Mouse (Mus musculus) E14TG2a.4 (cell line): ENCODE data around the gene Rbm33.

Experiments
- H3K27me3 ChIP-seq: 2 replicates; pipeline ENCODE4 v1.6.1; 2014; ENCODE audit warnings: low read length, control low read depth; ENCODE audit not compliant: insufficient read depth
- H3K36me3 ChIP-seq: 2 replicates; pipeline ENCODE4 v1.6.1; 2014; ENCODE audit warnings: low read length, control low read depth; ENCODE audit not compliant: insufficient read depth
- H3K4me1 ChIP-seq: replicated peaks from 2 replicates; pipeline ENCODE4 v1.6.1; 2014; ENCODE audit warnings: low read depth, low read length, control low read depth
- H3K4me3 ChIP-seq: replicated peaks from 2 replicates; pipeline ENCODE4 v1.5.1; 2014; ENCODE audit warnings: mild to moderate bottlenecking, low read length
- H3K9me3 ChIP-seq: 2 replicates; pipeline ENCODE4 v1.6.1; 2014; ENCODE audit warnings: low read length, control low read depth
- CTCF ChIP-seq: conservative IDR thresholded peaks from 2 replicates; pipeline ENCODE4 v1.5.1; 2014; ENCODE audit warnings: low read length
- NANOG ChIP-seq: IDR thresholded peaks from 2 replicates; pipeline ENCODE4 v1.6.1; 2014; ENCODE audit warnings: borderline replicate concordance, low read length, mixed read lengths
- POU5F1 ChIP-seq: IDR thresholded peaks from 2 replicates; pipeline ENCODE4 v1.6.1; 2014; ENCODE audit warnings: low read length, borderline replicate concordance

The Rbm33 gene

DNA sequence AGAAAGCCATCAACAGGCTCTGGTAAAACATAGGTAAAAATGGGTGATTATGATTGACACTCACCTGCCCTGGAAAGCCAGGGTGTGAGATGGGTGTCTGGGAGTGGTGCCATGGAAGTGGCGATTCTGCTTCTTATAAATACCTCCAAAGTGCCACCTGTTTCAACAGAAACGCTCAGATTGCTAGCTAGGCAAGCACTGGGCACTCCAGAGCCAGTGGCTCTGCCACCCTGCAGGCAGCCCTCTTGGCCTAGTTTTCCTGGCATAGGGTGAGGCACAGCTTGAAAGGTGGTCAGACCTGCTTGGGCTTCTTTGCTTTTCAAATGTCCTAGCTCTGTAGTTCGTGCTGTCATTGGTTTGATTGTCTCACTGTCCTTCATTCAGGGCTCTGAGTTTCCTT, 97.2 kb downstream of the Rbm33 start:
- TF ChIP-seq POU5F1 (no peak), CTCF (no peak), NANOG (no peak)
- Histone ChIP-seq H3K36me3 (peaks cover 98% of the 10 kb centered on the region), H3K4me3 (no peak overlapping the region), H3K4me1 (peaks cover 11% of the 10 kb centered on the region; the same call in 1 of the 2 replicates), H3K9me3 (no peaks in the 10 kb centered on the region), H3K27me3 (no peaks in the 10 kb centered on the region)

DNA sequence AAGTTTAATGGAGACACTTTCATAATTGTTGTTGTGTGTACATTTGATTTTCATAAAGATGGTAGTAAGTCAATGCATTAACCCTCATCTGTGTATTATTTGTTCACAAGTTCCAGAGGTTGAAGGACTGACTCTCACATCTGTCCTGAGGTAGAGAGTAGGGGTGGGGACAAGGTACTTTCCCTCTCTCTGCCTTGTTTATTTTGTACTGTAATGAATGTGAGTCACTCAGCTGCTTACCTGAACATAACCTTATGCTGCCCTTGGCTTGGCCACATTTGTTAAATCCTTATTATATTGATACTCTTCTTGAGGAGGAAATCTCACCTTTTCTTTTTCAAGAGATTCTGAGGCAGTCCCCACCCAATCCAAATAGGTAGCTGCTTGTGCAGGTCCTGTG, 99.1 kb downstream of the Rbm33 start:
- TF ChIP-seq NANOG (no peak), CTCF (no peak), POU5F1 (no peak)
- Histone ChIP-seq H3K4me1 (peaks cover 20% of the 10 kb centered on the region), H3K9me3 (no peaks in the 10 kb centered on the region), H3K4me3 (no peak overlapping the region), H3K36me3 (peaks cover 92% of the 10 kb centered on the region), H3K27me3 (no peaks in the 10 kb centered on the region)

DNA sequence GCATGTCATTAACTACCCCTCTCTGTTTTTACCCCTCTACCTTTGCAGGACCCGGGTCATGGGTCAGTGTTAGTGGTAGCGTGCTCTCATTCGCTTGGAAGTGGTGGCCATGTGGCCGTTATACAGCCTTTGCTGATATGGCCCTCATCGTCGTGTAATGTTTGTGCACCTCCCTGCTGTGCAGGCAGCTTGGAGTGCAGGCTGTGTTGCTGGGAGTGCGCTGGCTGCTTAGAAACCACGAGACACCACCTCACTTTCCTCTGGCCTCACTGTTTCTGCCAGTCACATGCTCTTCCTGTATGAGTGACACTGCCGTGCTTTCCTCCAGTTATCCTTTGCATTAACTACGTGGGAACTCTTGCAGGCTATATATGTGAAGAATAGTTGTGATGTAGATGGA, 101.8 kb downstream of the Rbm33 start:
- Histone ChIP-seq H3K36me3 (peaks cover 65% of the 10 kb centered on the region), H3K4me3 (no peak overlapping the region), H3K27me3 (no peaks in the 10 kb centered on the region), H3K4me1 (peaks cover 20% of the 10 kb centered on the region), H3K9me3 (no peaks in the 10 kb centered on the region)
- TF ChIP-seq CTCF = no peak
- no peak for TF ChIP-seq POU5F1
- no peak for TF ChIP-seq NANOG

DNA sequence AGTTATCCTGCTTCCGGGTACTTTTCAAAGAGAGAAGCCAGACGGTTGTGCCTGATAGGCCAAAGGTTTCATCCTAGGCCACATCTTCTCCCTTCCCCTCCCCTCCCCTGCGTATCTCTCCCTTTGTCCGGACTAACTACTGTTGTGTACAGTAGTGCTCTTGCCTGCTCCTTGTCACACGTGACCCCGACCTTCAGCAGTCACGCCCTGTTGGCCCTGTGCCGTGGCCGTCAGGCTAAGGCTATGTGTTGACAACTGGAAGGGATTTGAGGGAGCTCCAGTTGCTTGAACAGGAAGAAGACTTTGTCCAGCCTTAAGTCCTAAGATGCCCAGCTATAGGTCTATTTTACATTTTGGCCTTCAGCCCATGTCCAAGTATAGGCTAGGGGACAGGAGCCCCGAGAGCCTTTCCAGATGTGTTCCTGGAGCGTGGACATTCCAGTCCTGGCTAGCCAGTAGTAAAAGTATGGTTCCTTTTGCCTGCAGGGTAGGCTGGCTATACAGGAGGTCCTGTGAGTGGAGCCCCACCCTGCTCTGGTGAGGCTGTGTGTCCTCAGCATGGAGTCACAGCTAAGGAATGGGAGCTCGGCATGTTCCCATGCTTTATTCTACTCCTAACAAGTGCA, 102.8 kb downstream of the Rbm33 start:
- H3K36me3 ChIP-seq = peaks cover 54% of the 10 kb centered on the region

DNA sequence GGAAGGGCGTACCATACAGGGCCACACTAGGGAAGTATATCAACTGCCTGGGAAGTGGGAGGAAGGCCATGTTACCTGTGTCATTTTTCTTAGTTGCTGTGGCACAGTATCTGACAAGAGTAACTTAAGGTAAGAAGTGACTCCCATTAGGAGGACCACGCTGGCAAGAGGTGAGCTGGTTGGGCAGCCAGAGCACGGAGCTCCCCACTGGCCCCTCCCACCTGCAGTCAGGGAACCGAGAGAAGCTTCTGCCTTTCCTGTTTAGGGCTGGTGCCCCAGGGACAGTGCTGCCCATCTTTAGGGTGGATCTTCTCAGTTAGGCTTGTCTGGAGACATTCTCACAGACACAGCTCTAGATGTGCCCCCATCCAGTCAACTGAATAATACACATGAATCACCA, 106.9 kb downstream of the Rbm33 start:
- H3K27me3 ChIP-seq = no peaks in the 10 kb centered on the region

More for the DNA sequence above, 102.8 kb downstream of the Rbm33 start:
- TF ChIP-seq POU5F1 (no peak), CTCF (no peak), NANOG (no peak)
- Histone ChIP-seq H3K9me3 (no peaks in the 10 kb centered on the region), H3K27me3 (no peaks in the 10 kb centered on the region), H3K4me1 (peaks cover 20% of the 10 kb centered on the region), H3K4me3 (no peak overlapping the region)

DNA sequence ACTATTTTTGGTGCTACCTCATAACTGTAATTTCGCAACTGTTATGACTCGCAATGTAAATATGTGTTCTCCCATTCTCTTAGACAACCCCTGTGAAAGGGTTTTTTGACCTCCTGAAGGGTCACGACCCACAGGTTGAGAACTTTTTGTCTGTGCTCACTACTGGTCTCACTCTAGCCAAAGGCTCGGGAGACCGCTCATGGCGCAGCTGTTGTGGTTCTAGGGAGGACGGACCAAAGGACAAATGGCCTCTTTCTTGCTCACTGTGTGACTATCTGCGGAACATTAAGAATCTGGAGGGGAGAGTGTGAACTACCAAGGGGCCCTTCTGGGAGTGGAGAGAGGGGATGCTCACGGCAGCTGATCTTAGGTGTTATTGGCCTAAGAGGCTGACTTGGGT, 109.0 kb downstream of the Rbm33 start:
- no peak overlapping the region for H3K4me3 ChIP-seq
- no peaks in the 10 kb centered on the region for H3K9me3 ChIP-seq
- no peak for TF ChIP-seq NANOG
- TF ChIP-seq POU5F1 = no peak
- no peak for TF ChIP-seq CTCF
- H3K36me3 ChIP-seq = no peaks in the 10 kb centered on the region
- H3K4me1 ChIP-seq = no peaks in the 10 kb centered on the region
- no peaks in the 10 kb centered on the region for H3K27me3 ChIP-seq

More for the DNA sequence above, 106.9 kb downstream of the Rbm33 start:
- Histone ChIP-seq H3K4me1 (peaks cover 10% of the 10 kb centered on the region), H3K9me3 (no peaks in the 10 kb centered on the region), H3K36me3 (peaks cover 16% of the 10 kb centered on the region), H3K4me3 (no peak overlapping the region)
- no peak for TF ChIP-seq NANOG
- no peak for TF ChIP-seq POU5F1
- no peak for TF ChIP-seq CTCF

DNA sequence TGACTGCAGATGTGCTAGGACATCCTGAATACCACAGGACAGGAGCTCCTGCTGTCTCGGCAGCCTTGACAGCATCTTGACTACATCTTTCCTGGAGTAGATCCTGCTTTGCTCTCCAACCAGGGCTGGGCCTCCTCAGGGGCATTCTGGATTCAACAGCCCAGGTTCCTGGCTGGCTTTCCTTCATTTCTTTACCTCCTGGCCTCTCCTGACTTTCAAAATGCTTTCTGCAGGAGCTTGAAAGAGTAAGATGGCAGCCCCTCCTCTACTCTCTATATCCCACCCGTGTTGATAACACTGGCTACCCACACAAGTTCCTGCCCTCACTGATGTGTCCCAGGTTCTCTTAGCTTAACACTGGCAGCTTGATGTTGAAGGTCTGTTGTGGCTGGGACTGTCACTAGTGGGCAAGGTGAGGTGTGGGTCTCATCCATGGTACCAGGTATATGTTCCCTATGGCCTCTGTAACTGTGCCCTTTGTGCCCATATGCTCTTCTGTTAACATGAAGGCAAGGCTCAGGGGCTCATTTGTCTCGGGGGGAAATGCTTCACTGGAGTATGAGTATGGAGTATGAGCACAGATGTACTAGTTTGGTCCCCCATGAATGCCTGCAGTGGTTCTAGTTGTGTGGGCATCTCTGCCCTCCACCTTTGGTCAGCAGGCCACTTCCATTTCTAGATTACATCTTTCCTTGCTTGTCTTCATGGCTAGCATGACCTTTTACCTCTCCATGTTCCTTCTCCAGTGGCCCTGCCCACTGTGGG, 133.4 kb downstream of the Rbm33 start:
- Histone ChIP-seq H3K9me3 (peaks cover 9% of the 10 kb centered on the region), H3K27me3 (peaks cover 6% of the 10 kb centered on the region), H3K36me3 (no peaks in the 10 kb centered on the region), H3K4me3 (no peak overlapping the region), H3K4me1 (peaks cover 11% of the 10 kb centered on the region)
- TF ChIP-seq CTCF = no peak
- TF ChIP-seq NANOG = no peak
- no peak for TF ChIP-seq POU5F1

DNA sequence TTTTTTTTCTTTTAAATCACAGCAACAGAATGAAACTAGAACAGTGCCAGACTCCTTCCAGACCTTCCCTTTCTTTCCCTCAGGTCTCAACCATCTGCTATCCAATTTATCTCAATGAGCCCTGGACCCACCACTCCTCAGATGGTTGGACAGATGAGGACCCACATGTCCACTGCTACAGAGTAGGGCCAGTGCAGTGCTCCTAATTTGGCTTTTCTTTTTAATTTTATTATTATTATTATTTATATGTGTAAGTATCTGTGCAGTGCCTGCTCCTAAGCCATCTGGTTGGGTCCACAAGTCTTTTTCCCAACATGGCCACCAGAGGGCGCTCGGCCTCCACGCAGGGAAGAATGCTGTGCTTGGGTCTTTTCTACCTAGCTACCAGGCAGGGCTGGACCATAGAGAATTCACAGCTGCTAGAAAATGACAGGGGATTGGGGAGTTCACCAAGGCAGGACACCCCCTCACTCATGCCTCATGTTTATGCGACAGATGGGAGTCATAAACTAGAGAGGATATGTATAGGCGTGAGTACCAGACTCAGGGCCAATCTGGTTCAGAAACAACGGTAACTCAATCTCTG, 134.2 kb downstream of the Rbm33 start:
- no peak for TF ChIP-seq POU5F1
- TF ChIP-seq CTCF = peak; percentile 89
- no peak for TF ChIP-seq NANOG
- H3K4me3 ChIP-seq = no peak overlapping the region
- H3K36me3 ChIP-seq = no peaks in the 10 kb centered on the region
- peaks cover 14% of the 10 kb centered on the region for H3K27me3 ChIP-seq
- H3K9me3 ChIP-seq = peaks cover 9% of the 10 kb centered on the region
- peaks cover 11% of the 10 kb centered on the region for H3K4me1 ChIP-seq

DNA sequence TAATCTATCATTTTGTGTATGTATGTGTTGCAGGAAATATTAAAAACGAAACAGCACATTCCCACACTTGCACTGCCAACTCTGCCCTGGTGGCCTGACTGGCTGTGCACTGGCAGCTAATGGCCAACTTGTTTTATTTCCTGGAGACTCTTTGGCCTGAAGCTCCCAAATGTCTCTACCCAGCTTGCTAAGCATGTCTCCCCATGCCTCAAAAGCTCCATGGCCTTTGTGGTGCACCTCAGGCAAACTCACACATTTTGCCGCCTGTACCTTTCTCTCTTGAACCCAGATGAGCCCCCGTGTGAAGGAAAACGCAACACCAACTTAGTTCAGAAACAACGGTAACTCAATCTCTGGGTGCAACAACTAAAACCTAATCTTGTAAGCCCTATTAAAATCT, 136.2 kb downstream of the Rbm33 start:
- TF ChIP-seq NANOG (no peak), CTCF (no peak), POU5F1 (no peak)
- H3K4me1 ChIP-seq = peaks cover 11% of the 10 kb centered on the region
- H3K4me3 ChIP-seq = no peak overlapping the region
- no peaks in the 10 kb centered on the region for H3K36me3 ChIP-seq
- peaks cover 2% of the 10 kb centered on the region; the same call in 1 of the 2 replicates for H3K9me3 ChIP-seq
- H3K27me3 ChIP-seq = peaks cover 27% of the 10 kb centered on the region
